ENCODE assay signal across 7 mouse cellular contexts in genomic region chr10:122447861-122448716, GRCm38 (mm10). TPM values are rescaled to one million over a fixed set of nuclear protein-coding genes. Genes with fewer than 3 reads are reported as not detected.
DNase-seq lines count a peak whose midpoint lies in the region; ATAC-seq and TF ChIP-seq lines count a peak whose summit lies in the region.

Avpr1a (plus strand) TSS chr10:122448499.

- H3K4me1 ChIP-seq in thymus, adult 2 months (replicated peaks; ENCODE audit: control insufficient read depth, insufficient read depth, low read length), result no peaks in the 10 kb centered on the region; the same call in 1 of the 2 replicates
- peaks cover 23% of the 10 kb centered on the region for H3K4me1 ChIP-seq in forebrain, embryonic 10.5 days
- H3K4me1 ChIP-seq in hindbrain, embryonic 14.5 days (replicated peaks; ENCODE audit: control insufficient read depth, insufficient read depth, low read length), result peaks cover 10% of the 10 kb centered on the region; the same call in 1 of the 2 replicates

- peaks cover 14% of the 10 kb centered on the region for H3K27me3 ChIP-seq in thymus, adult 2 months (ENCODE audit: control insufficient read depth, insufficient read depth, low read length)
- H3K27me3 ChIP-seq in forebrain, embryonic 10.5 days (ENCODE audit: poor library complexity, severe bottlenecking), result peaks cover 48% of the 10 kb centered on the region
- H3K27me3 ChIP-seq in hindbrain, embryonic 14.5 days (ENCODE audit: control insufficient read depth, insufficient read depth, low read length), result peaks cover 40% of the 10 kb centered on the region

- H3K4me3 ChIP-seq in thymus, adult 2 months (ENCODE audit: control insufficient read depth, insufficient read depth, low read length), result peak within 1 kb of the TSS; percentile 8
- peak within 1 kb of the TSS; percentile 62 for H3K4me3 ChIP-seq in forebrain, embryonic 10.5 days
- H3K4me3 ChIP-seq in hindbrain, embryonic 14.5 days (replicated peaks; ENCODE audit: low read length), result peak within 1 kb of the TSS; percentile 41

- H3K4me2 ChIP-seq in hindbrain, embryonic 14.5 days (replicated peaks), result peak within 1 kb of the TSS; percentile 75

- DNase-seq in thymus, adult 2 months, result no peak
- DNase-seq in thymus, postnatal 4 days, result no peak
- peak; percentile 34 for DNase-seq in forebrain, embryonic 10.5 days (ENCODE audit: extremely low spot score, low spot score)
- DNase-seq in hindbrain, embryonic 14.5 days (ENCODE audit: low spot score), result no peak
- peak; percentile 20 for DNase-seq in mesoderm, embryonic 11.5 days (ENCODE audit: low read depth, low spot score)
- DNase-seq in spleen, postnatal 4 days (ENCODE audit: low spot score in 2 of 2), result no peak
- no peak for DNase-seq in layer of hippocampus, postnatal 10 days (ENCODE audit: low spot score in 2 of 2)

- no peaks in the 10 kb centered on the region for H3K36me3 ChIP-seq in thymus, adult 2 months (ENCODE audit: control insufficient read depth, insufficient read depth, low read length)
- H3K36me3 ChIP-seq in forebrain, embryonic 10.5 days (replicated peaks), result no peaks in the 10 kb centered on the region
- H3K36me3 ChIP-seq in hindbrain, embryonic 14.5 days (replicated peaks; ENCODE audit: control insufficient read depth, insufficient read depth), result no peaks in the 10 kb centered on the region

- WGBS in thymus, adult 2 months, result 16% methylated on average over 34 of the region's 34 CpGs
- 4% methylated on average over 34 of the region's 34 CpGs for WGBS in forebrain, embryonic 10.5 days
- WGBS in hindbrain, embryonic 14.5 days, result 6% methylated on average over 34 of the region's 34 CpGs

- peak within 1 kb of the TSS; percentile 52 for H3K9ac ChIP-seq in hindbrain, embryonic 14.5 days

- TF ChIP-seq POLR2A in thymus, adult 2 months (IDR thresholded peaks at IDR 0.05; ENCODE audit: control insufficient read depth, extremely low read depth, insufficient read depth, low read length, poor library complexity), result no peak

- no peaks in the 10 kb centered on the region for H3K9me3 ChIP-seq in forebrain, embryonic 10.5 days
- H3K9me3 ChIP-seq in hindbrain, embryonic 14.5 days (ENCODE audit: control insufficient read depth, low read length), result no peaks in the 10 kb centered on the region

- ATAC-seq in hindbrain, embryonic 14.5 days (ENCODE audit: low FRiP score), result 0 out of 2 replicates have a peak, but pooled peaks have one; percentile 24

- H3K27ac ChIP-seq in thymus, adult 2 months (ENCODE audit: control insufficient read depth, insufficient read depth, low read length), result no peak within 1 kb of the TSS
- H3K27ac ChIP-seq in forebrain, embryonic 10.5 days, result 0 out of 2 replicates have a peak within 1 kb of the TSS, but pooled peaks have one; percentile 30
- no peak within 1 kb of the TSS for H3K27ac ChIP-seq in hindbrain, embryonic 14.5 days

- no peak for TF ChIP-seq CTCF in thymus, adult 2 months (IDR thresholded peaks at IDR 0.05; ENCODE audit: borderline replicate concordance, control insufficient read depth, extremely low read depth, insufficient read depth, low read length, poor library complexity)

RNA-seq across cellular contexts. Expression of gene Avpr1a, which starts in this region (rescaled TPM):
- polyA plus RNA-seq in thymus, adult 2 months (2012; rRNA removed), result 1.2 TPM in 2 replicates
- polyA plus RNA-seq in forebrain, embryonic 10.5 days (2016; fragmentation: Nextera tagmentation; extraction: Ambion mirVana), result 0.11 and 0.16 TPM in 2 replicates
- polyA plus RNA-seq in hindbrain, embryonic 14.5 days (2014; fragmentation: Nextera tagmentation; extraction: Ambion mirVana), result 3.7 and 4.3 TPM in 2 replicates
- 1 to 10 TPM; 5.0 to 5.3 TPM for total RNA-seq in layer of hippocampus, postnatal 10 days (2021)

Comparison
In these comparisons a context has a peak if more than half of its experiments do, and no peak if none do; other contexts are left out.
1. Peak in DNase-seq, H3K4me3 ChIP-seq and H3K27ac ChIP-seq in forebrain, embryonic 10.5 days; RNA of the gene not detected or under 1 TPM.
2. H3K4me3 ChIP-seq: peak in every context shown above with its lines; median percentile 62 in forebrain, embryonic 10.5 days; 41 in hindbrain, embryonic 14.5 days; 8 in thymus, adult 2 months.